Mouse (Mus musculus) midbrain, embryonic 12.5 days (tissue): ENCODE results near the gene Btbd17. TPM values are rescaled to one million over a fixed set of nuclear protein-coding genes. Genes with fewer than 3 reads are reported as not detected.
A peak's percentile ranks its signal among the peaks of the same experiment; 100 is the strongest.

Experiments used
- ATAC-seq: fragments of 200-750 bp; cut with Nextera tagmentation; 2 replicates; pipeline ENCODE4 v1.8.0; 2017; ENCODE audit warnings: low read depth, moderate TSS enrichment, moderate library complexity; ENCODE audit not compliant: low FRiP score
- H3K27ac ChIP-seq: fragments of 300-500 bp; sonication (generic); replicated peaks from 2 replicates; pipeline ENCODE4 v1.5.1; 2016; ENCODE audit warnings: mild to moderate bottlenecking
- H3K27me3 ChIP-seq: fragments of 300-500 bp; sonication (generic); 2 replicates; pipeline ENCODE4 v1.6.1; 2016; ENCODE audit warnings: mild to moderate bottlenecking
- H3K36me3 ChIP-seq: fragments of 300-500 bp; sonication (generic); 2 replicates; pipeline ENCODE4 v1.6.1; 2016
- H3K4me1 ChIP-seq: fragments of 300-500 bp; sonication (generic); 2 replicates; pipeline ENCODE4 v1.6.1; 2016
- H3K4me2 ChIP-seq: fragments of 300-500 bp; sonication (generic); replicated peaks from 2 replicates; pipeline ENCODE4 v1.6.1; 2016; ENCODE audit warnings: mild to moderate bottlenecking, moderate library complexity
- H3K4me3 ChIP-seq: fragments of 300-500 bp; sonication (generic); 2 replicates; pipeline ENCODE4 v1.5.1; 2016; ENCODE audit warnings: mild to moderate bottlenecking
- H3K9ac ChIP-seq: fragments of 300-500 bp; sonication (generic); replicated peaks from 2 replicates; pipeline ENCODE4 v1.6.1; 2016; ENCODE audit warnings: mild to moderate bottlenecking, moderate library complexity
- H3K9me3 ChIP-seq: fragments of 300-500 bp; sonication (generic); 2 replicates; pipeline ENCODE4 v1.6.1; 2016; ENCODE audit warnings: mild to moderate bottlenecking
- WGBS: fragments of 180-500 bp; shearing (Covaris S2); methylation state at CpG from one replicate; pipeline ENCODE4 v1.1.7; 2016; 5-methylcytosine and 5-hydroxymethylcytosine counted together
- polyA plus RNA-seq: library from polyadenylated mRNA; unstranded; fragments of >200 nt; fragmentation: Nextera tagmentation; extraction: Ambion mirVana; gene quantifications from 2 replicates; pipeline ENCODE4 v1.2.1, GENCODE M21; 2016

The Btbd17 gene
- polyA plus RNA-seq, 1 experiment from 2014 or later: 61.0 TPM

DNA sequence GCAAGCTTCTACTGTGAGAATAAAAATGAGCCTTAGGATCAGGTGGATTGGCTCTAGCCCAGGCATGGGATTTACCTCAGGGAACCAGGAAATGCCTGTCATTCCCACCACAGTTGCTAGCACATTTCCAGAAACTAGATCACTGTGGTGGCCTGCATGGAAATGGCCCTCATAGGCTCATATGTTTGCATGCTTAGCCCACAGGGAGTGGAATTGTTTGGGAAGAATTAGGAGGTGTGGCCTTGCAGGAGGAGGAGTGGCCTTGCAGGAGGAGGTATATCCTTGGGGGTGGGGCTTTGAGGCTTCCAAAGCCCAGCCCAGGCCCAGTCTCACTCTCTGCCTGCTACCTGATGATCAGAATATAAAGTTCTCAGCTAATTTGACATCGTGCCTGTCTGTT, 6.2 kb upstream of the Btbd17 start:
- no peak overlapping the region for H3K4me3 ChIP-seq
- H3K36me3 ChIP-seq: no peaks in the 10 kb centered on the region
- H3K4me1 ChIP-seq: peaks cover 34% of the 10 kb centered on the region
- no peaks in the 10 kb centered on the region for H3K9me3 ChIP-seq
- peaks cover 9% of the 10 kb centered on the region for H3K27me3 ChIP-seq
- no peak for ATAC-seq
- H3K9ac ChIP-seq: no peak overlapping the region
- no peak overlapping the region for H3K4me2 ChIP-seq
- H3K27ac ChIP-seq: no peak overlapping the region
- 100% methylated on average over 1 of the region's 1 CpGs for WGBS

DNA sequence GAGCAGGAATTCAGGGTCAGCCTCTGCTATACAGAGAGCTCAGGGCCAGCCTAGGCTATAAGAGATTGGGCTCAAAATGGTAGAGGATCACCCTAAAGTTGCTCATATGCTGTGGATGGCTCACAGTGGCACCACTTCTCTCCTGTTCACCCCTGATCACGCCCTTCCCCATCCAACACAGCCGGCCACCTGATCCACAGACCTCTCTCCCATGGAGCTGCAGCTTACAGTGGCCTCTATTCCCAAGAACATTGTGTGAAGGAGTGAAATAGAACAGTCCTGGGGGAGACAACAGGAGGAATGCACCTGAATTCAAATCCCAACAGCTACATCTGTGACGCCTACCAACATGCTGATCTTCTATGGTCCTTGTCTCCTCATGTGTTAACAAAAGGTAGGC, 2.9 kb upstream of the Btbd17 start, which contains the start of gene Gpr142:
Gene Gpr142, plus strand, starts transcription at position 301 of the 400 bp plus-strand sequence.
- Histone ChIP-seq H3K36me3 (no peaks in the 10 kb centered on the region), H3K27ac (no peak within 1 kb of the TSS)
- ATAC-seq: no peak

DNA sequence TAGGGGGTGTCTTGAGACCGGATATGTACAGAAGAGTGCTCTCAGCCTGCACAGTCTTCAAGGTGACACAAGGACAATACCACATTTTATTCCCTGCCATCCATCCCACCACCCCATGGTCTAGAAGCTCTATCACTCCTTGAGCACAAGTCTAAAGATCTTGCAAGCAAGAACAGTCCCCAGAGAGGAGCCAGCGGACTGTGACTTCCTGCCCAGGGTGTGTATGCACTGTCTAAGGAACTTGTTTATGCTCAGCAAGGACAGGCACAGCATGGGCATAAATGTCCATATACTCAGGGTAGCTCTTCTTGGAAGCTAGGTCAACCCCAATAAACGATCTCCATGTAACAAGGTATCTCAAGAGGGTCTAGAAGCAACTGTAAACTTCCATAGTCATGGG, 2.2 kb upstream of the Btbd17 start:
- no peak for ATAC-seq
- Histone ChIP-seq H3K4me1 (peaks cover 49% of the 10 kb centered on the region), H3K36me3 (no peaks in the 10 kb centered on the region), H3K9ac (no peak overlapping the region), H3K27me3 (peaks cover 19% of the 10 kb centered on the region), H3K4me2 (no peak overlapping the region), H3K27ac (no peak overlapping the region), H3K4me3 (no peak overlapping the region), H3K9me3 (no peaks in the 10 kb centered on the region)
- WGBS: 98% methylated on average over 3 of the region's 3 CpGs

More for the DNA sequence above, 2.9 kb upstream of the Btbd17 start, which contains the start of gene Gpr142:
- Histone ChIP-seq H3K4me1 (peaks cover 49% of the 10 kb centered on the region), H3K9ac (no peak within 1 kb of the TSS), H3K4me3 (no peak within 1 kb of the TSS), H3K27me3 (peaks cover 13% of the 10 kb centered on the region), H3K4me2 (no peak within 1 kb of the TSS), H3K9me3 (no peaks in the 10 kb centered on the region)
- 93% methylated on average over 3 of the region's 3 CpGs for WGBS

DNA sequence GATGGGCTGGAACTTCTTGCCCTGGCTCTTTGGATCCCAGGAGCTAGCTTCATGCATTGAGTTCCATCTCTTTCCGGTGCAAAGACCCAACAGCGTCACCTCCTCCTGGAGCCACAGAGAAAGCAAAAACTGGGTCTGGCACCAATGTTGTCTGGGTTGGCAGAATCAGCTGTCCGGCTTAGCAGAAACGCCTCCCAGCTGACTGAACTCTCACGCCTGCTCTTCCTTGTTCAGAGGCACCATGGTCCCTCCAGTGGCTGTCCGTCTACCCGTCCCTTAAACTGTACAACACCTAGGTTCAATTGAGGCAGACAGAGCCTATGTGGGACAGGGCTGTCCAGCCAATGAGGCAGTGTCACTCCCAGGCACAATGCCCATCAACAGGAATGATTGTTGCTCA, 1.4 kb upstream of the Btbd17 start:
- no peak overlapping the region for H3K4me2 ChIP-seq
- H3K27me3 ChIP-seq: peaks cover 22% of the 10 kb centered on the region
- peaks cover 51% of the 10 kb centered on the region for H3K4me1 ChIP-seq
- WGBS: 91% methylated on average over 7 of the region's 7 CpGs
- no peak for ATAC-seq
- H3K9me3 ChIP-seq: no peaks in the 10 kb centered on the region
- peak overlapping the region; percentile 100 for H3K27ac ChIP-seq
- no peak overlapping the region for H3K4me3 ChIP-seq
- H3K36me3 ChIP-seq: no peaks in the 10 kb centered on the region
- H3K9ac ChIP-seq: no peak overlapping the region

DNA sequence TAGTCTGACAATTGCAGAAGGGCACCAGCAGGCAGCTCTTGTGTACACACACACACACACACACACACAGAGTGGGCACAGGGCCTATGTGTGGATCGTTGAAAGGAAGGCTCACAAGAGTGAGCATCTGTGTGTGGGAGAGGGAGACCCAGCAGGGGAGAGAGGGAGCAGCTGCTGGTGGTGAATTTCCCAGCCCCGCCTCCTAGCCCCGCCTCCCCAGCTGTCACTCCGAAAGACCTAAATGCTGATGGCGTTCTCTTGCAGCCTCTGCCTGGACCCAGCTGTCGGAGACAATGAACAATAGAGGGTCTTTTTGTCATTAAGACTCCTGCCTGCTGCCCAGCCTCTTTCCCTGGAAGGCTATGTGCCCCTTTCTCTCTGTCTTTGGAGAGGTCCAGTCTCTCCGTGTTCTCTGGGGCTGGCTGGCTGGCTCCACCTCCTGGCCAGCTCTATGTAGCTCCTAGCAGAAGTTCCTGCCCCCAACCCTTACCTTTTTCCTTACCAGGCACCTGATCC, 456 bp downstream of the Btbd17 start:
- Histone ChIP-seq H3K27me3 (peaks cover 41% of the 10 kb centered on the region), H3K9ac (peak overlapping the region; percentile 68), H3K9me3 (no peaks in the 10 kb centered on the region), H3K4me1 (peaks cover 67% of the 10 kb centered on the region), H3K27ac (peak overlapping the region; percentile 100), H3K36me3 (0 out of 2 replicates have a peak, but pooled peaks cover 4% of the 10 kb centered on the region), H3K4me2 (peak overlapping the region; percentile 90), H3K4me3 (peak overlapping the region; percentile 48)
- 0% methylated on average over 7 of the region's 7 CpGs for WGBS
- ATAC-seq: peak; percentile 84

DNA sequence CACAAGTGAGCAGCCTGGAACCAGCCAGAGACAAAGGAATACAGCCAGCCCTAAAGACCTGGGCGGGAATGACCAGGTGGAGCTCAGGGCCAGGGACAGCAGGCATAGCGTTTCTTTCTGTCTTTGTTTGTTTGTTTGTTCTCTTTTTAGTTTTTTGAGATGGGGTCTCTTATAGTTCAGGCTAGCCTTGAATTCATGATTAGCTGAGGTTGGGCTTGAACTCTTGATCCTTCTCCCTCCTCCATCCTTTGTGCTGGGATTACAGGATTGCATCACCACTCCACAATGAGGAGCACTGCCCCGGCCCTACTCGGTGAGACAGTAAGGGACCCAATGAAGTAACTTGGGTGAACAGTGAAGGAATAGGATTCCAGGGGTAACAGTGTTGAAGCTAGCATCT, 1.1 kb downstream of the Btbd17 start:
- Histone ChIP-seq H3K9ac (peak overlapping the region; percentile 68), H3K4me2 (peak overlapping the region; percentile 90), H3K9me3 (no peaks in the 10 kb centered on the region), H3K27me3 (peaks cover 47% of the 10 kb centered on the region), H3K4me1 (peaks cover 69% of the 10 kb centered on the region), H3K27ac (peak overlapping the region; percentile 100), H3K36me3 (0 out of 2 replicates have a peak, but pooled peaks cover 4% of the 10 kb centered on the region), H3K4me3 (peak overlapping the region; percentile 48)
- peak; percentile 8 for ATAC-seq
- 21% methylated on average over 4 of the region's 4 CpGs for WGBS

DNA sequence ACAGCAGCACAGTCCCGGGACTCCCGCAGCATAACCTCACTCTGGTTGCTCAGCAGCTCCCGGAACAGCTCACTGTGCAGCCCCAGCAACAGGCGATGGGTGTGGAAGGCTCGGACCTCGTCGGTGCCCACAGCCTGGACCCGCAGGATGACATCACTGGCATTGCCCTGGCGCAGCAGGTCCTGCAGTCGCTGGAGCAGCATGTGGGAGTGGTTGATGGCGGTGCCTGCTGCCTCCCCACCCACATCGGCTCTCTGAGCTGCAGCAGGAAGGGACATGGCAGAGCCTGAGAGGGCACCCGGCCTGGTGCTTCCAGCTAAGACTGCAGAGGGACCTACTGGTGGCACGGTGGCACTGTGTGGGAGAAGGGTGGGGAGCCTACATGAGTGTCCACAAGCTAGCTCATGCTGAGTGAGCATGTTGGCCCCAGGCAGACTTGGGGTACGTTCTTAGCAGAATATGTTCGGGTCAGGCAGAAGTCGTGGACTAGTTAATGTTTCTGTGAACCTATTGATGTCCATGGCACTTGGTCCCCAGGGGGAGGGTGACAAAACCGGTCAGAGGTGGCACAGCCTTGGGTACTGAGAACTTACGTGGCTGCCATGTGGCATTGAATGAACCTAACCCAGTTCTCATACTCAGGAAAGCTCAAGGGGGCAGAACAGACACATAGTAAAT, 1.7 kb downstream of the Btbd17 start:
- Histone ChIP-seq H3K4me1 (peaks cover 75% of the 10 kb centered on the region), H3K9ac (peak overlapping the region; percentile 68), H3K27ac (peak overlapping the region; percentile 100), H3K4me2 (peak overlapping the region; percentile 90), H3K9me3 (no peaks in the 10 kb centered on the region), H3K36me3 (0 out of 2 replicates have a peak, but pooled peaks cover 4% of the 10 kb centered on the region), H3K27me3 (peaks cover 53% of the 10 kb centered on the region), H3K4me3 (peak overlapping the region; percentile 48)
- no peak for ATAC-seq
- WGBS: 58% methylated on average over 19 of the region's 19 CpGs

DNA sequence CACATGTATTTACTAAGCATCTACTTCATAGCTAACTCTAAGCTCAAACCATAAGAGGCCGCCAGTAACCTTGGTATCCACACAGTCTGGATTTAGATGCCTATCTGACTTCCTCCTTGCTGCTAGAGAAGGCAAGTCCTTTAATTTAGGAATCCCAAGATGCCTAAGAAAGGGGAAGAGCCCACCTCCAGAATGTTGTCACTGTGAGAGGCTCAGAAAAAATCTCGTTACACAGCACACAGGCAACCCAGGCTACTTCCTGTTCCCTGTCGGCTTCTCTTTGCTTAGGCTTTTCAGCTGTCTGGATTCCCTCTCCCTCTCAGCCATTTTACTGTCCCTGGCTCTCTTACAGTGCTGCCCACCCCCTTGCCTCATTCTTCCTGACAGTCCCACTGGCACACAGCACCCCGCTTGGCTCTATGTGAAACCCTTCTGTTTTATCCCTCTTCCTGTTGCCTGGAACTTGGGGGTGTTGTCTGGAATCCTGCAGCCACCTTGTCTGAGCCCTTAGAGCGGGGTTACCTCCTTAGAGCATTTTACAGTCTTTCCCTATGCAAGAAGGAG, 2.7 kb downstream of the Btbd17 start:
- Histone ChIP-seq H3K4me3 (peak overlapping the region; percentile 48), H3K27me3 (peaks cover 61% of the 10 kb centered on the region), H3K4me2 (peak overlapping the region; percentile 90), H3K27ac (no peak overlapping the region), H3K9ac (no peak overlapping the region; the same call in 1 of the 2 replicates), H3K36me3 (0 out of 2 replicates have a peak, but pooled peaks cover 4% of the 10 kb centered on the region), H3K9me3 (no peaks in the 10 kb centered on the region), H3K4me1 (peaks cover 79% of the 10 kb centered on the region)
- ATAC-seq: no peak
- 48% methylated on average over 5 of the region's 5 CpGs for WGBS

DNA sequence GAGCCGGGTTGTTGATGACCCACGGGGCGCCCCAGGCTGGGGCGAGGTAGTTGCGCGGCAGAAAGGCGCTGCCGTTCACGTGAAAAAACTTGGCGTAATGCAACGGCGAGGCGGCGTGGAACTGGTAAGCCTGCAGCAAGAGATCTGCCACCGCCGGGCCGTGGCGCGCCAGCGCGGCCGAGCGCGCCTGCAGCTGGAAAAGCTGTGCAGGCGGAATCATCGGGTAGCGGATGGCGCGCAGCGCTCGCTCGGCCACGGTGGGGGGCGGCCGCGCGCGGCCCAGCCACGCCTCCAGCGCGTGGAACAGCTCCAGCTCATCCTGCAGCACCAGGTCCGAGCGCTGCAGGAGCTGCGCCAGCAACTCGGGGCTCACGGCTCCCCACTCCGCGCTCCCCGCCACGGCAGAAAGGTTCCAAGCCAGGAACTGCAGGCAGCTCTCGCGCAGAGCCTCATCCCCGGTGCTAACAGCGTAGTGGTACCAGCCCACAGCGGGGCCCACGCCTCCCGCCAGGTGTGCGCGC, 3.8 kb downstream of the Btbd17 start:
- H3K27me3 ChIP-seq: peaks cover 72% of the 10 kb centered on the region
- ATAC-seq: no peak
- no peaks in the 10 kb centered on the region for H3K9me3 ChIP-seq
- H3K4me1 ChIP-seq: peaks cover 74% of the 10 kb centered on the region
- peak overlapping the region; percentile 49 for H3K27ac ChIP-seq
- WGBS: 2% methylated on average over 45 of the region's 59 CpGs
- peak overlapping the region; percentile 90 for H3K4me2 ChIP-seq
- peak overlapping the region; percentile 52 for H3K9ac ChIP-seq
- 0 out of 2 replicates have a peak, but pooled peaks cover 4% of the 10 kb centered on the region for H3K36me3 ChIP-seq
- H3K4me3 ChIP-seq: peak overlapping the region; percentile 48

DNA sequence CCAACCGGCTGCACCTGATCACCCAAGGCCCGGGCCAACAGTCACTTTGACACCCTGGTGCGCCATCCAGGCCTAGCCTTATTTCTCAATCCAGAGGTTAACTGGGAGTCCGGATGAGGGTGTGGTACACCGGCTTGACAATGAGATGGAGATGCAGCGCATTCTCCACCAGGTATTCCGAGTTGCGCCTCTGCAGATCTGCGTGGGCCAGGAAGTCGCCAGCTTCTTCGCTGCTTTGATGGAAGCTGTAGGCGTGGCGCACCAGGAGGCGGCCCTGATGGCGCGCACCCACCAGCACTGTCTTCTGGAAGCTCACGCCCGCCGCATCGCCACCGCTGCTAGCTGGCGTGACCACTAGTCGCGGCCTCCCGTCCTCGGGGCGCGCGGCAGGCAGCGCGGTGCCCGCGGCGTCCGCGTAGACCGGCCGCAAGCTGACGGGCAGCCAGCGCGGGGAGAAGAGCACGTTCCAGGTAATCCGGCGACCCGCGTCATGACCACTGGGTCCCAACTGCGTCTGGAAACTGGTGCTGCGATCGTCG, 4.3 kb downstream of the Btbd17 start:
- Histone ChIP-seq H3K36me3 (0 out of 2 replicates have a peak, but pooled peaks cover 4% of the 10 kb centered on the region), H3K27ac (peak overlapping the region; percentile 49), H3K27me3 (peaks cover 77% of the 10 kb centered on the region), H3K9me3 (no peaks in the 10 kb centered on the region), H3K4me2 (peak overlapping the region; percentile 90), H3K4me3 (peak overlapping the region; percentile 48), H3K4me1 (peaks cover 73% of the 10 kb centered on the region), H3K9ac (peak overlapping the region; percentile 52)
- 6% methylated on average over 50 of the region's 50 CpGs for WGBS
- ATAC-seq: no peak

DNA sequence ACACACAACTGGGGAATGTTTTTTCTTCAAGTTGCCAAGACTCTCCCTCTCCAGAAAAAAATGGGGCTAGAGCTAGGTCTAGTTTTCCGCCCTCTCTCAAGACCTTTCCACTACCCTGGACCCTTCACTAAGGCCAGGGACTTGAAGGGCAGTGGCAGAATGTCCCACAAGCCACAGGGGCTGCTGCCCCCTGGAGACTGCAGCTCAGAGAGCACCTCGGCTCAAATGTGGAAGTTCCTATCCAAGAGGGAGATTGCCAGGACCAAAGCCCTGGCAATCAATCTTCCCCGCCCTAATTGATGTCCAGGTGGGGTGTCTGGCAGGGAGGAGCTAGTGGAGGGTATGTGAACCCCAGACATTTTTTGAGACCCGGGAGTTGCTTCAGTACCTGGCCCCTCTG, 4.9 kb downstream of the Btbd17 start:
- Histone ChIP-seq H3K9ac (no peak overlapping the region), H3K9me3 (no peaks in the 10 kb centered on the region), H3K27me3 (peaks cover 83% of the 10 kb centered on the region), H3K4me1 (peaks cover 71% of the 10 kb centered on the region), H3K4me2 (peak overlapping the region; percentile 90; the same call in 1 of the 2 replicates), H3K4me3 (no peak overlapping the region; the same call in 1 of the 2 replicates), H3K27ac (no peak overlapping the region), H3K36me3 (0 out of 2 replicates have a peak, but pooled peaks cover 4% of the 10 kb centered on the region)
- ATAC-seq: no peak
- 47% methylated on average over 4 of the region's 4 CpGs for WGBS
